Mouse (Mus musculus) ovary, adult 18-20 months (tissue): Measurements from ENCODE around the gene Olfr822.
"Not testable (repeated sequence)": the region's sequence is repeated elsewhere in the genome, so short reads cannot be mapped to it uniquely, and the experiment has no call there.

Experiments
- DNase-seq: peaks from one replicate; pipeline ENCODE4 v3.0.0; 2022; ENCODE audit warnings: low spot score, mixed read lengths

Gene Olfr822

GRCm38 (mm10) chr10:130070910-130071309, at the start of gene Olfr822:
Olfr822 (plus strand) TSS chr10:130071210.
- no peak for DNase-seq

GRCm38 (mm10) chr10:130030048-130030447, 41.0 kb upstream of the Olfr822 start, which contains the start of gene Olfr821:
Olfr821 (plus strand) TSS chr10:130030348.
- DNase-seq = no peak

GRCm38 (mm10) chr10:130037096-130037495, 33.9 kb upstream of the Olfr822 start:
- no peak for DNase-seq

GRCm38 (mm10) chr10:130092838-130093440, 21.9 kb downstream of the Olfr822 start:
- no peak for DNase-seq

- DNase-seq = no peak
Observed at GRCm38 (mm10) chr10:130096104-130096503, 25.1 kb downstream of the Olfr822 start.

- not testable (repeated sequence) for DNase-seq
Observed at GRCm38 (mm10) chr10:130115283-130115682, 44.3 kb downstream of the Olfr822 start, which contains the start of gene Olfr823. Olfr823 (minus strand) TSS chr10:130115383.

GRCm38 (mm10) chr10:130116045-130116444, 45.0 kb downstream of the Olfr822 start:
- DNase-seq = not testable (repeated sequence)
